Mouse (Mus musculus) CH12.LX (cell line): ENCODE measurements around the gene Rubcnl.

ENCODE experiments used
- CHD1 ChIP-seq: IDR thresholded peaks from 2 replicates; pipeline ENCODE4 v1.6.1; 2012; ENCODE audit warnings: low read depth, low read length, improper control_type of control experiment, inconsistent platforms
- CTCF ChIP-seq, 2 experiments: IDR thresholded peaks in 1 of 2; conservative IDR thresholded peaks in 1 of 2; 2 replicates each; pipeline ENCODE4 v1.5.1; 2011 to 2012; ENCODE audit warnings: low read depth in 2 of 2, low read length in 2 of 2, improper control_type of control experiment in 1 of 2, inconsistent platforms in 1 of 2, mild to moderate bottlenecking in 1 of 2, moderate library complexity in 1 of 2
- ELF1 ChIP-seq: IDR thresholded peaks from 2 replicates; pipeline ENCODE4 v1.6.1; 2014; ENCODE audit warnings: low read depth, mild to moderate bottlenecking, inconsistent platforms, low read length, improper control_type of control experiment
- IRF4 ChIP-seq: IDR thresholded peaks from 2 replicates; pipeline ENCODE4 v1.6.1; 2014; ENCODE audit warnings: low read depth, mild to moderate bottlenecking, inconsistent platforms, low read length, improper control_type of control experiment
- MAFK ChIP-seq: IDR thresholded peaks from 2 replicates; pipeline ENCODE4 v1.6.1; 2011; ENCODE audit warnings: low read length, improper control_type of control experiment; ENCODE audit not compliant: insufficient replicate concordance
- MXI1 ChIP-seq: IDR thresholded peaks from 2 replicates; pipeline ENCODE4 v1.6.1; 2011; ENCODE audit warnings: mild to moderate bottlenecking, low read depth, low read length, improper control_type of control experiment
- POLR2A ChIP-seq: IDR thresholded peaks from 2 replicates; pipeline ENCODE4 v1.6.1; 2011; ENCODE audit warnings: low read depth, mild to moderate bottlenecking, improper control_type of control experiment, low read length
- ZC3H11A ChIP-seq: IDR thresholded peaks from 2 replicates; pipeline ENCODE4 v1.6.1; 2012; ENCODE audit warnings: low read depth, mild to moderate bottlenecking, inconsistent platforms, low read length, improper control_type of control experiment

DNA sequence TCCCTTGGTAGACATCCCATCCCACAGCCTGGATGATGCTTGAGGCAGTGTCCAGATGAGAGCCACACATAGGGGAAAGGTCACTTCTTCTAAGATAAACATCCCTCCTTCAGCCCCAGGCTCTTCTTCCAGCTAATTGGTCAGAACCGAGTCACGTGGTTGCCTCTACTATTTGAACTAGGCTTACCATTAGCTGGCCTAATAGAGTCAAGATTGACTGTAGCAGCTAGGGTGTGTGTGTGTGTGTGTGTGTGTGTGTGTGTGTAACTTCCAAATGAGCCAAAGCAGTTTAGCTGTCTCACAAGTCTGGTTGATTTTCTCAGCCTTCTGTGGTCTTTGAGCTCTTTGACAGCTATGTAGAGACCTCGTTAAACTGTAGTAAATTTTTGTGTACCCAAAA, 29.3 kb upstream of the Rubcnl start:
- TF ChIP-seq CHD1 (no peak), CTCF (conservative IDR thresholded peaks at IDR 0.05 in 1 of 2, IDR thresholded peaks at IDR 0.05 in 1 of 2; ENCODE audit: low read depth in 2 of 2, low read length in 2 of 2) (no peak), IRF4 (no peak), MXI1 (no peak; the same call in 1 of the 2 replicates), POLR2A (no peak), ELF1 (no peak), ZC3H11A (no peak), MAFK (no peak)
